Mouse (Mus musculus) stomach, embryonic 16.5 days (tissue): ENCODE data around the gene Figla. TPM values are rescaled to one million over a fixed set of nuclear protein-coding genes. Genes with fewer than 3 reads are reported as not detected.
A peak's percentile ranks its signal among the peaks of the same experiment; 100 is the strongest.
"Not testable (repeated sequence)": the region's sequence is repeated elsewhere in the genome, so short reads cannot be mapped to it uniquely, and the experiment has no call there.

Experiments
- ATAC-seq: fragments of 200-750 bp; cut with Nextera tagmentation; 2 replicates; pipeline ENCODE4 v1.8.0; 2017; ENCODE audit warnings: moderate number of reproducible peaks, moderate TSS enrichment; ENCODE audit not compliant: insufficient read depth, low FRiP score
- H3K27ac ChIP-seq: fragments of 300-500 bp; sonication (generic); 2 replicates; pipeline ENCODE4 v1.5.1; 2014; ENCODE audit warnings: low read length
- H3K27me3 ChIP-seq: fragments of 300-500 bp; sonication (generic); 2 replicates; pipeline ENCODE4 v1.6.1; 2014; ENCODE audit warnings: low read length, control low read depth, mixed read lengths; ENCODE audit not compliant: control insufficient read depth, insufficient read depth
- H3K36me3 ChIP-seq: fragments of 300-500 bp; sonication (generic); 2 replicates; pipeline ENCODE4 v1.6.1; 2014; ENCODE audit warnings: low read length; ENCODE audit not compliant: control insufficient read depth, insufficient read depth
- H3K4me1 ChIP-seq: fragments of 300-500 bp; sonication (generic); 2 replicates; pipeline ENCODE4 v1.6.1; 2014; ENCODE audit warnings: low read length, control low read depth, mixed read lengths; ENCODE audit not compliant: control insufficient read depth, insufficient read depth
- H3K4me2 ChIP-seq: fragments of 300-500 bp; sonication (generic); 2 replicates; pipeline ENCODE4 v1.6.1; 2014; ENCODE audit warnings: low read depth, low read length, mixed read lengths
- H3K4me3 ChIP-seq: fragments of 300-500 bp; sonication (generic); replicated peaks from 2 replicates; pipeline ENCODE4 v1.5.1; 2014; ENCODE audit warnings: mild to moderate bottlenecking, low read length
- H3K9ac ChIP-seq: fragments of 300-500 bp; sonication (generic); 2 replicates; pipeline ENCODE4 v1.6.1; 2014; ENCODE audit warnings: low read length
- H3K9me3 ChIP-seq: fragments of 300-500 bp; sonication (generic); replicated peaks from 2 replicates; pipeline ENCODE4 v1.6.1; 2016; ENCODE audit warnings: low read length, control low read depth; ENCODE audit not compliant: control insufficient read depth
- WGBS: fragments of 180-500 bp; shearing (Covaris S2); extraction: QIAGEN DNeasy Blood & Tissue Kit; methylation state at CpG from one replicate; pipeline ENCODE4 v1.1.7; 2014; 5-methylcytosine and 5-hydroxymethylcytosine counted together
- polyA plus RNA-seq: library from polyadenylated mRNA; unstranded; fragments of >200 nt; fragmentation: Nextera tagmentation; extraction: Ambion mirVana; gene quantifications from 2 replicates; pipeline ENCODE4 v1.2.1, GENCODE M21; 2015

Gene Figla
- polyA plus RNA-seq, 1 experiment from 2014 or later, result not detected

GRCm38 (mm10) chr6:85984351-85984750 is 31.6 kb upstream of the Figla start:
- Histone ChIP-seq H3K9ac (no peak overlapping the region), H3K36me3 (no peaks in the 10 kb centered on the region), H3K4me2 (no peak overlapping the region), H3K4me3 (no peak overlapping the region), H3K4me1 (no peaks in the 10 kb centered on the region), H3K27me3 (no peaks in the 10 kb centered on the region), H3K9me3 (no peaks in the 10 kb centered on the region), H3K27ac (no peak overlapping the region)
- no peak for ATAC-seq
- whole genome bisulfite sequencing, result 78% methylated on average over 8 of the region's 8 CpGs

- not testable (repeated sequence) for ATAC-seq, H3K9ac ChIP-seq, H3K4me2 ChIP-seq, H3K36me3 ChIP-seq, H3K4me1 ChIP-seq, H3K9me3 ChIP-seq, H3K4me3 ChIP-seq, H3K27ac ChIP-seq, H3K27me3 ChIP-seq
- 76% methylated on average over 5 of the region's 5 CpGs for WGBS
Observed at GRCm38 (mm10) chr6:85989570-85989969, 26.4 kb upstream of the Figla start.

DNA sequence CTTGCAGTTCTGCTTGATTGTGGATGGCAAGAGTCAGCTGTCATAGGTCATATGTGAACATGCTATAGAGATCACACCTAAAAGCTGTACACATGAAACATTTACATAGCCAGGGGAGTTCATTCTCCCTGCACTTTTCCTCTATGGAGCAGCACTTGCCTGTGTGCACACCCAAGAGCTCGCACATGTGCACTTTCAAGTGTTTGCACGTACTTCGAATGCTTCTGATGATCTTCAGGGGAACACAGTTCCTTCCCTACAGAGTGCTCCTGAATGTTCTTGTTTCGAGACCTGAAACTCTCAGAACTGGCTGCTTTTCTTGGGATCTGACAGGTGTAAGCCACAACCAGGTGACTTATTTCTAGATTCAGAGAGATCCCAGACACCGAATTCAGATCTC is 25.2 kb upstream of the Figla start:
- ATAC-seq, H3K4me2 ChIP-seq, H3K9ac ChIP-seq, H3K9me3 ChIP-seq, H3K36me3 ChIP-seq, H3K4me1 ChIP-seq, H3K27me3 ChIP-seq, H3K27ac ChIP-seq, H3K4me3 ChIP-seq: not testable (repeated sequence)
- 82% methylated on average over 5 of the region's 5 CpGs for WGBS

GRCm38 (mm10) chr6:86003405-86003925 is 12.5 kb upstream of the Figla start:
- Histone ChIP-seq H3K27me3 (no peaks in the 10 kb centered on the region), H3K9ac (no peak overlapping the region), H3K36me3 (no peaks in the 10 kb centered on the region), H3K27ac (no peak overlapping the region), H3K4me3 (no peak overlapping the region), H3K4me1 (0 out of 2 replicates have a peak, but pooled peaks cover 2% of the 10 kb centered on the region), H3K9me3 (no peaks in the 10 kb centered on the region), H3K4me2 (no peak overlapping the region)
- 67% methylated on average over 18 of the region's 18 CpGs for WGBS
- ATAC-seq, result no peak

GRCm38 (mm10) chr6:86004271-86005148 is 11.5 kb upstream of the Figla start:
- ATAC-seq, result peak; percentile 89
- H3K4me3 ChIP-seq, result no peak overlapping the region
- no peaks in the 10 kb centered on the region for H3K36me3 ChIP-seq
- H3K27ac ChIP-seq, result no peak overlapping the region
- H3K27me3 ChIP-seq, result no peaks in the 10 kb centered on the region
- H3K9me3 ChIP-seq, result no peaks in the 10 kb centered on the region
- no peak overlapping the region for H3K9ac ChIP-seq
- WGBS, result 10% methylated on average over 18 of the region's 18 CpGs
- peak overlapping the region; percentile 43 for H3K4me2 ChIP-seq
- 0 out of 2 replicates have a peak, but pooled peaks cover 2% of the 10 kb centered on the region for H3K4me1 ChIP-seq

GRCm38 (mm10) chr6:86009980-86010379 is 6.0 kb upstream of the Figla start:
- H3K9me3 ChIP-seq, result no peaks in the 10 kb centered on the region
- WGBS, result 27% methylated on average over 4 of the region's 4 CpGs
- ATAC-seq, result no peak
- no peaks in the 10 kb centered on the region for H3K27me3 ChIP-seq
- H3K4me1 ChIP-seq, result no peaks in the 10 kb centered on the region
- no peaks in the 10 kb centered on the region for H3K36me3 ChIP-seq
- H3K27ac ChIP-seq, result no peak overlapping the region
- H3K9ac ChIP-seq, result no peak overlapping the region
- H3K4me2 ChIP-seq, result no peak overlapping the region
- no peak overlapping the region for H3K4me3 ChIP-seq

DNA sequence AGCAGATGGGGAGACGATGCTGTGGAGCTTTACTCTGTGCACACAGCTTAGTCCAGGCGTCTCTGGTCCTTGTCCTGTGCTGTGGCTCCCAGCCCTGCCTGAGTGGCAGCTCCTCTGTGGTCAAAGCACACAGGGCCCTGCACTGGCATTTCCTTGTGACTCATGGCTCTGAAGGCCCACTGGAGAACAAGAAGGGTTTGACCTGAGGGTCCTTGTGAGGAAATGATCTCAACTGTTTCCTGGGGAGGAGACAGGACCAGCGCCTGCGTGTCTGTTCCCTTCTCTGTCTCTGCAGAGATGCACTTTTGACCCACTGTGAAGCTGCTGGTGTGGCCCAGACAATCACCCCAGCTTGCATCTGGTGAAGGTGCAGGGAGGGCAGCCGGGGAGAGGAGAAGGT is 1.2 kb upstream of the Figla start:
- H3K9ac ChIP-seq, H3K9me3 ChIP-seq, H3K4me3 ChIP-seq, ATAC-seq, H3K27ac ChIP-seq, H3K27me3 ChIP-seq, H3K36me3 ChIP-seq, H3K4me1 ChIP-seq, H3K4me2 ChIP-seq: not testable (repeated sequence)
- WGBS, result 67% methylated on average over 5 of the region's 5 CpGs

DNA sequence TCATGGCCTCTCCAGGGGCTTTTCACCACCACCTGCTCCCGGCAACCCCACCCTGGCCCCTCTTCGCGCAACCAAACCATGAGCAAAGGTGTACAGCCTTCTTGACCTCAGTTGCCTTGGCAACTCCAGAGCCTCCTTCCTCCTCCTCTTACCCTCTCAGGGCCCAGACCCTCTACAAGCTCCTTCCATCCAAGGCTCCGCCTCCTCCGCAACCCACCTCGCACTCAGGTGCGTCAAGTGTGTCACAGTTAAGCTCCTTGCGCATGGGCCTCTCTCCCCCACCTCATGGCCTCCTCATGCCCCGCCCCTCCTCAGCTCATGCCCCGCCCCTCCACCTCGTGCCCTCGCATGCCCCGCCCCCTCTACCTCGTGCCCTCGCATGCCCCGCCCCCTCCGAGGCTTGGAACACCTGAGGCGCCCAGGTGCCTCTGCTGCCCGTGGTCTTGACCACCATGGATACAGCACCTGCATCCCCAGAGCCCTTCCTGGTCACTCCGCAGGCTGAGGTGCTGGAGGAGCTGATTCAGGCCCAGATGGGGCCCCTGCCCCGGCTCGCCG is 901 bp downstream of the Figla start:
- H3K4me2 ChIP-seq, result no peak overlapping the region
- no peaks in the 10 kb centered on the region for H3K27me3 ChIP-seq
- H3K9ac ChIP-seq, result no peak overlapping the region
- no peak overlapping the region for H3K27ac ChIP-seq
- WGBS, result 80% methylated on average over 23 of the region's 23 CpGs
- peak; percentile 29; the same call in 1 of the 2 replicates for ATAC-seq
- no peaks in the 10 kb centered on the region for H3K4me1 ChIP-seq
- H3K9me3 ChIP-seq, result no peaks in the 10 kb centered on the region
- H3K4me3 ChIP-seq, result no peak overlapping the region
- H3K36me3 ChIP-seq, result no peaks in the 10 kb centered on the region
